Mouse (Mus musculus): ENCODE measurements around the gene Cxcr3. TPM values are rescaled to one million over a fixed set of nuclear protein-coding genes. Genes with fewer than 3 reads are reported as not detected.

The Cxcr3 gene
- total RNA-seq, 2 experiments from 2014 or later, result not detected

Other genes starting within 250 kb of the Cxcr3 start
- 10 to 100 TPM; 50.0 to 51.0 TPM for gene Taf1, start 201.5 kb downstream of the Cxcr3 start, total RNA-seq (2021)
- 100 to 1,000 TPM; 220 to 236 TPM for gene Ogt, start 94.2 kb downstream of the Cxcr3 start, total RNA-seq (2021)
- 1 to 10 TPM in 1 of 2 experiments, under 1 TPM in 1; 0.77 to 1.1 TPM for gene Gm4779, start 60.2 kb upstream of the Cxcr3 start, total RNA-seq (2021)
- gene 8030474K03Rik, start 60.4 kb upstream of the Cxcr3 start, total RNA-seq (2021), result not detected
- gene Nhsl2, start 115.1 kb upstream of the Cxcr3 start, total RNA-seq (2021), result 10 to 100 TPM; 48.7 to 58.8 TPM